Mouse (Mus musculus): ENCODE measurements at regions not wholly inside any gene's neighbourhood (a gene's known extent, or its start where the extent isn't known, plus 50 kb on each side); places are given as distances from the start of the nearest gene placed in this dataset.

DNA sequence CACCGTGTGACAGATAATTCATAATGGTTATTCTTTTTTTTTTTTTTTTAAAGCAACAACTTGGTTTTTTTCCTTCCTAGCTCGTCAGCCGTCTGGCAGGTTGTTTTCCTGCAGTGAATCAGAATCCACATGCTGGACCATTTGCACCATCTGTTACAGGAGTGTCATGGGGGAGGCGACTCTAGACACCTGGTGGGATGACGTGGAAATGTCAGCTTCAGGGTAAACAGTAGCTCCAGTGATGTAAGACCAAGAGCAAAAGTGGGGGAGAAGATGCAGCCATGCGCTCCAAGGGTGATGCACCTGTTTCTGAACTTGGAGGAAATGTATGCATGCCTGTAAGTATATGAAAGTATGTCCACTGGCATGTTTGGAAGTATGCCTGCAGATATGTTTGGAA lies 278.5 kb upstream of the Prickle1 start:
- ATAC-seq (no peak; the same call in 1 of the 2 replicates), DNase-seq (peak; percentile 59)
- H3K27me3 ChIP-seq (ENCODE audit: insufficient read depth, low read length): no peaks in the 10 kb centered on the region
- no peak overlapping the region for H3K9ac ChIP-seq
- no peaks in the 10 kb centered on the region for H3K4me1 ChIP-seq (ENCODE audit: insufficient read depth)
- no peak overlapping the region for H3K4me3 ChIP-seq (ENCODE audit: low read depth, low read length)
- H3K27ac ChIP-seq (ENCODE audit: low read depth, low read length): no peak overlapping the region
- no peak for TF ChIP-seq CTCF (IDR thresholded peaks at IDR 0.05; ENCODE audit: low read depth)
- no peaks in the 10 kb centered on the region for H3K36me3 ChIP-seq (ENCODE audit: insufficient read depth)
- H3K4me2 ChIP-seq (ENCODE audit: low read depth): no peak overlapping the region
- WGBS: 56% methylated on average over 6 of the region's 6 CpGs
- no peaks in the 10 kb centered on the region for H3K9me3 ChIP-seq (ENCODE audit: low read length)

DNA sequence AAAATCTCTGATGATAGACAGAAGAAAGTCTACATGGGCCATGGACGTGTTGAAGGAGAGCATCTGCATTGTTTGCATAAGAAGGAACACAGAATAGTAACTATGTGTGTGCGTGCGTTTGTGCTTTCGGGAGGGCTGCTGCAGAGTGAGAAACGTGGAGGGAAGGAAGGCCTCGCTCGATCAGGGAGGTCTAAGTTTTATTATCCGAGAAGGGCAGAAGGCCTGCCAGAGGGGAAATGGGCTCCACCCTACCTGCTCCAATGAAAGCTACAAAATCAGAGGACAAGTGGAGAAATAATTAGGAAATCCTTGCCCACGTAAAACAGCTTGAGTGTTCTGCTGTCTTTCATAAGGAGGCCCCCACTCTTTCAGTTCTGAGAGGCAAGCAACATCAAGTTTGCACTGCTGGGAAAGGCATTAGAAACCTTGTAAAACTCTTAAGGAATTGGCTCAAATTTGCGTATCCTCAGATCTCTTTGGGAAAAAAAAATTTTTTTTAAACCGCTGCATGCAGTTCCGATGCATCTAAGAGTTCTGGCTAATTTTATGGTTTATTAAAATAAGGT lies 261.7 kb upstream of the Prickle1 start:
- 86% methylated on average over 12 of the region's 12 CpGs for WGBS
- ATAC-seq: no peak
- Histone ChIP-seq H3K4me3 (ENCODE audit: low read depth, low read length) (no peak overlapping the region), H3K27me3 (ENCODE audit: insufficient read depth, low read length) (no peaks in the 10 kb centered on the region), H3K9ac (no peak overlapping the region), H3K9me3 (ENCODE audit: low read length) (no peaks in the 10 kb centered on the region), H3K4me1 (ENCODE audit: insufficient read depth) (no peaks in the 10 kb centered on the region), H3K27ac (ENCODE audit: low read depth, low read length) (no peak overlapping the region), H3K4me2 (ENCODE audit: low read depth) (no peak overlapping the region), H3K36me3 (ENCODE audit: insufficient read depth) (no peaks in the 10 kb centered on the region)
- TF ChIP-seq CTCF (IDR thresholded peaks at IDR 0.05; ENCODE audit: low read depth): no peak
- DNase-seq: no peak

DNA sequence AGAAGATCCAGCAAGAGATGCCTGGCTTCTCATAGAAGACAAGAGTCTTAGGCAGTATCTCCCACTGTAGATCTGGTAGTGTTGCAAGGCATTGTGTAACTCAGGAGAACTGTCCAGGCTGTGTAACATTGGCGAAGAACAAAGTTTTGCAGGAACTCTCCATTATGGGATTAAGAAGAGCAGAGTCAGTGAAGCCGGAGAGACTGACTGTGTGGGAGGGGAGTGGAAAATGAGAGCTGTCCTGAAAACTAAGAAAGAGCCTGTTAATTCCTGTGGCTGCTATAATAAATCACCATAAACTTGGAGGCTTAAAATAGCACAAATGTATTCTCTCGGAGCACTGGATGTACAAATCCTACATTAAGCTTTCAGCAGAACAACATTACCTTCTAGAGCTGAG lies 257.5 kb upstream of the Prickle1 start:
- H3K9me3 ChIP-seq (ENCODE audit: low read length): no peaks in the 10 kb centered on the region
- no peaks in the 10 kb centered on the region for H3K4me1 ChIP-seq (ENCODE audit: insufficient read depth)
- WGBS: 88% methylated on average over 3 of the region's 3 CpGs
- H3K27ac ChIP-seq (ENCODE audit: low read depth, low read length): no peak overlapping the region
- no peak for DNase-seq
- H3K27me3 ChIP-seq (ENCODE audit: insufficient read depth, low read length): no peaks in the 10 kb centered on the region
- no peak for ATAC-seq
- H3K4me2 ChIP-seq (ENCODE audit: low read depth): no peak overlapping the region
- TF ChIP-seq CTCF (IDR thresholded peaks at IDR 0.05; ENCODE audit: low read depth): no peak
- no peaks in the 10 kb centered on the region for H3K36me3 ChIP-seq (ENCODE audit: insufficient read depth)
- H3K9ac ChIP-seq: no peak overlapping the region
- no peak overlapping the region for H3K4me3 ChIP-seq (ENCODE audit: low read depth, low read length)

DNA sequence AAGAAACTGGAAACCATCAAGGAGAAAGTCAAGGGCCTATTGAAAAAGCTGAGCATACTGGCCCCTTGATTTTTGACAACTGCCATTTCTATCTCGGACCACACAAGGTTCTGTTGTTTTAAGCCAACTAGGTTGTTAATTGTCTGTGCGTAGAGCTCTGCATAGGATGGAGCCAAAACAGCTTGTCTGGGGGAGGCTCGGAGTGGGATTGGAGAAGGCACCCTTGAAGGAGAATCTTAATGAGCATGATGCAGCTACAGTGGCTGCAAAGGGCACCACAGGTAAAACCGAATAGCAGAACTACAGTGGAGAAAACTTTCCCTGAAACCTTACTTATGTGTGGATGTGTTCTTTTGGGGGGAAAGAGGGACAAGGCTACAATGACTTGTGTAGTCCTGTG lies 256.4 kb upstream of the Prickle1 start:
- Histone ChIP-seq H3K4me1 (ENCODE audit: insufficient read depth) (no peaks in the 10 kb centered on the region), H3K27ac (ENCODE audit: low read depth, low read length) (no peak overlapping the region), H3K4me2 (ENCODE audit: low read depth) (no peak overlapping the region), H3K36me3 (ENCODE audit: insufficient read depth) (no peaks in the 10 kb centered on the region), H3K9me3 (ENCODE audit: low read length) (no peaks in the 10 kb centered on the region), H3K4me3 (ENCODE audit: low read depth, low read length) (no peak overlapping the region), H3K9ac (no peak overlapping the region), H3K27me3 (ENCODE audit: insufficient read depth, low read length) (no peaks in the 10 kb centered on the region)
- TF ChIP-seq CTCF (IDR thresholded peaks at IDR 0.05; ENCODE audit: low read depth): no peak
- ATAC-seq: no peak
- 90% methylated on average over 4 of the region's 4 CpGs for WGBS
- no peak for DNase-seq

DNA sequence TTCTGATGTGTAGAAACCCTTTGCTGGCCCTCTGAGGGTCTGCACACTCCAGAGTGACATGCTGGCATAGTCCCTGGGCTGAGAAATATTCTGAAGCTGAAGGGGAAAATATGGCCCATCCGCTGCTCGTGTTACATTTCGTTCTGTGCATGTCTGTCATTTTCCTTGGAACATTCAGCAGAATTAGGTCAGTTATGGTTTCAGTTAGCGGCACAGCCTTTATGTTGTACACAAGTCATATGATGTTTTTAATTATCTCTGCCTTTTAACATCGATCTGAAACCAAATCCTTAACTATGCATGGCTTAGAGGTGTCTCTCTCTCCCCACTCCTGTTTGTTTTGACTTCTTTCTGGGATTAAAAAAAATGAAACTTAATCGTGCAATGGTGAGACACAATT lies 254.7 kb upstream of the Prickle1 start:
- Histone ChIP-seq H3K27ac (ENCODE audit: low read depth, low read length) (no peak overlapping the region), H3K4me3 (ENCODE audit: low read depth, low read length) (no peak overlapping the region), H3K36me3 (ENCODE audit: insufficient read depth) (no peaks in the 10 kb centered on the region), H3K9me3 (ENCODE audit: low read length) (no peaks in the 10 kb centered on the region), H3K9ac (no peak overlapping the region), H3K4me1 (ENCODE audit: insufficient read depth) (no peaks in the 10 kb centered on the region), H3K27me3 (ENCODE audit: insufficient read depth, low read length) (no peaks in the 10 kb centered on the region), H3K4me2 (ENCODE audit: low read depth) (no peak overlapping the region)
- no peak for TF ChIP-seq CTCF (IDR thresholded peaks at IDR 0.05; ENCODE audit: low read depth)
- DNase-seq (no peak), ATAC-seq (no peak)
- WGBS: 73% methylated on average over 6 of the region's 6 CpGs

DNA sequence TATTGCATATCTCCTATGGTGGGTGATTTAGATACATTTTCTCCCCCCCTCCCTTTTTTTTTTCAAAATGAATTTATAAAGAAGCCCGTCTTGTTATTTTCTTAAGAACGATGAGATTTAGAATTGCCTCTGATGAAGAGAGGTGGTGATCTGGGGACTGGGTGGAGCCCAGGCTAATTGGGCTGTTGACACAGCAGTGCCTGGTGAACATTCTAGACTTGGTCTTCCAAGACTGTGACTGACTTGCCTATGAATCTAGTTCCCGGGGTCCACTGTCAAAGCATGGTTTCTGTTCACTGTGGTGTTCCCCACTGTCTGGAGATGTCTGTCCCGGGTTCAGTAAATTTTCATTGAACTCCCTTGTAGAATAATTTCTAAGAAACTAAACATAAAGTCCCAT lies 253.1 kb upstream of the Prickle1 start:
- Histone ChIP-seq H3K27ac (ENCODE audit: low read depth, low read length) (no peak overlapping the region), H3K27me3 (ENCODE audit: insufficient read depth, low read length) (no peaks in the 10 kb centered on the region), H3K4me2 (ENCODE audit: low read depth) (no peak overlapping the region), H3K9ac (no peak overlapping the region), H3K4me1 (ENCODE audit: insufficient read depth) (no peaks in the 10 kb centered on the region), H3K36me3 (ENCODE audit: insufficient read depth) (no peaks in the 10 kb centered on the region), H3K9me3 (ENCODE audit: low read length) (no peaks in the 10 kb centered on the region), H3K4me3 (ENCODE audit: low read depth, low read length) (no peak overlapping the region)
- WGBS: 92% methylated on average over 4 of the region's 4 CpGs
- no peak for TF ChIP-seq CTCF (IDR thresholded peaks at IDR 0.05; ENCODE audit: low read depth)
- DNase-seq (no peak), ATAC-seq (no peak)

DNA sequence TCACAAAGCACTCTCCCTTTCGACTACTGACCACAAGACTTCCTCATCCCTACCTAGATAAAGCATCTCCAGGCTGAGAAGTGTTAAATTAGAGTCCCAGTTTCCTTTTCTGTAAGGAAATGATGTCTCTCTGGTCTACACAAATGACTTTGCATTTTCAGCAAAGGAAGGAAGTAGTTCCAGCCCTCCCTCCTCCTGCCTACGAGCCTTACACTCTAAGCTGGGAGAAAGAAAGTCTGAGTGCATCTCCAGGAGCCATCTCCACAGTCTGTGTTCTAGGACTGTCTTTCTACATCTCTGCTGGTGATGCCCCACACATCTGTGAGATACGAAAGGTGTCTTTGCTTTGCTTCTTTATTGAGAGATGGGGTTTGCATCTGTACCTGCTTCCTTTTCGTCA lies 251.1 kb upstream of the Prickle1 start:
- no peaks in the 10 kb centered on the region for H3K36me3 ChIP-seq (ENCODE audit: insufficient read depth)
- 86% methylated on average over 4 of the region's 4 CpGs for WGBS
- no peak for DNase-seq
- H3K27ac ChIP-seq (ENCODE audit: low read depth, low read length): no peak overlapping the region
- H3K4me3 ChIP-seq (ENCODE audit: low read depth, low read length): no peak overlapping the region
- no peak for TF ChIP-seq CTCF (IDR thresholded peaks at IDR 0.05; ENCODE audit: low read depth)
- no peaks in the 10 kb centered on the region for H3K4me1 ChIP-seq (ENCODE audit: insufficient read depth)
- H3K9me3 ChIP-seq (ENCODE audit: low read length): no peaks in the 10 kb centered on the region
- H3K4me2 ChIP-seq (ENCODE audit: low read depth): no peak overlapping the region
- ATAC-seq: no peak
- no peaks in the 10 kb centered on the region for H3K27me3 ChIP-seq (ENCODE audit: insufficient read depth, low read length)
- no peak overlapping the region for H3K9ac ChIP-seq

DNA sequence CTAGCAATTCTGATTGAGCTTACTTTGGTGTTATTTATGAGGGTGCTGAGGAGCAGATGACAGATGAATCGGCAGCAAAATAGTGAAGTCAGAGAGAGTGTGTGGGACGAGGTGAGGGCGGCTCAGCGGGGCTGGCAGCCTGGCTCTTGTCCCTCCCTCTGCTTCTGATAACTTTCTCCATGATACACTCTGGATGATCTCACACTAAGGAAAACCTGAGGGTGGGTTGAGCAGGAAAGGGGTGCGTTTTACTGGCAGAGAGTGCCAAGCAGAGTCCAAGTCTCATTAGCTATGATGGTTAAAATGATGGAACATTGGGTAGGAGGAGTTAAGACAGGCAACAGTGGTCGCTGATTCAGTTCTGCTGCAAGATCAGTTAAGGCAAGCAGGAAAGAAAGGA lies 250.1 kb upstream of the Prickle1 start:
- 84% methylated on average over 6 of the region's 6 CpGs for WGBS
- no peak for ATAC-seq
- H3K4me1 ChIP-seq (ENCODE audit: insufficient read depth): no peaks in the 10 kb centered on the region

More for the DNA sequence above, 250.1 kb upstream of the Prickle1 start:
- no peaks in the 10 kb centered on the region for H3K9me3 ChIP-seq (ENCODE audit: low read length)
- H3K9ac ChIP-seq: no peak overlapping the region
- TF ChIP-seq CTCF (IDR thresholded peaks at IDR 0.05; ENCODE audit: low read depth): no peak
- H3K27me3 ChIP-seq (ENCODE audit: insufficient read depth, low read length): no peaks in the 10 kb centered on the region
- no peak overlapping the region for H3K27ac ChIP-seq (ENCODE audit: low read depth, low read length)
- no peaks in the 10 kb centered on the region for H3K36me3 ChIP-seq (ENCODE audit: insufficient read depth)
- H3K4me2 ChIP-seq (ENCODE audit: low read depth): no peak overlapping the region
- no peak overlapping the region for H3K4me3 ChIP-seq (ENCODE audit: low read depth, low read length)
- no peak for DNase-seq

Data from forebrain, postnatal 0 days (tissue).